In the genomic region with DNA sequence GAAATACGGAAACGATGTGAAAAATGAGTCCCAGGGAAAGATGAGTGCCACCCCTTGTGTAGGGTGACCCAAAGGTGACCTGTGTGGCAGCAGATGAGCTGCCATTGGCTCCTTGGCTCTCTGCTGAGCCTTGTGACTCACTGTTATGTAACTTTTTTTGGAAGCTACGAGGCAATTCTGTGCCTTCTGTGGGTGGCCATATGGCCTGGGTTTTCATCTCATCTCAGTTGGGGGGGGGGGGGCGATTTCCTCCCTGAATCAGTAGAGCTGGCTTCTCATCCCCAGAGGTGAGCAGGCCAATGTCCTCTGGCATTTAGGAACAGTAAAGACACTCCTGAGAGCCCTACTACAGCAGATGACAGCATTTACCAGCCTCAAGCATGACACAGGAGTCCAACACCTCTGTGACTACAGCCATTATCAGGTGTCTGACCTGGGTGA, we compare ENCODE assay signal across 15 mouse cellular contexts. TPM values are rescaled to one million over a fixed set of nuclear protein-coding genes. Genes with fewer than 3 reads are reported as not detected.
DNase-seq lines count a peak whose midpoint lies in the region; ATAC-seq and TF ChIP-seq lines count a peak whose summit lies in the region.
"Had no signal": no experiment of that assay in that cellular context is flagged by ENCODE, and none has a peak within 500 bp of the region (broad histone marks: within the 10 kb centered on the region; RNA-seq: fewer than 3 reads in every experiment).

No protein-coding gene starts in this region.

- H3K36me3 ChIP-seq in C2C12 (ENCODE audit: control insufficient read depth, insufficient read depth) = peaks cover 5% of the 10 kb centered on the region
- H3K36me3 ChIP-seq in heart, embryonic 11.5 days (ENCODE audit: control insufficient read depth, insufficient read depth, low read length) = no peaks in the 10 kb centered on the region
- H3K36me3 ChIP-seq in stomach, postnatal 0 days (ENCODE audit: control insufficient read depth, insufficient read depth, low read length) = no peaks in the 10 kb centered on the region
- H3K36me3 ChIP-seq: liver, embryonic 13.5 days had no signal

- H3K27me3 ChIP-seq in C2C12 (ENCODE audit: control insufficient read depth, insufficient read depth, insufficient read length) = no peaks in the 10 kb centered on the region
- no peaks in the 10 kb centered on the region for H3K27me3 ChIP-seq in cerebellum, adult 2 months (ENCODE audit: control insufficient read depth, insufficient read depth, low read length)
- no peaks in the 10 kb centered on the region for H3K27me3 ChIP-seq in heart, embryonic 11.5 days (ENCODE audit: control insufficient read depth, insufficient read depth, low read length)
- H3K27me3 ChIP-seq in stomach, postnatal 0 days (ENCODE audit: control insufficient read depth, insufficient read depth, low read length) = no peaks in the 10 kb centered on the region
- H3K27me3 ChIP-seq: liver, embryonic 13.5 days had no signal

- H3K4me3 ChIP-seq in left cerebral cortex, adult 2 months = no peak overlapping the region
- no peak overlapping the region for H3K4me3 ChIP-seq in C2C12 (ENCODE audit: insufficient read depth, poor library complexity, severe bottlenecking)
- H3K4me3 ChIP-seq in cerebellum, adult 2 months (replicated peaks; ENCODE audit: insufficient read depth, low read depth, low read length) = no peak overlapping the region
- H3K4me3 ChIP-seq in heart, embryonic 11.5 days (ENCODE audit: low read depth, low read length) = no peak overlapping the region
- H3K4me3 ChIP-seq in stomach, postnatal 0 days (ENCODE audit: low read depth, low read length) = no peak overlapping the region
- H3K4me3 ChIP-seq: heart, adult 2 months; liver, embryonic 13.5 days had no signal

- peaks cover 21% of the 10 kb centered on the region for H3K79me3 ChIP-seq in C2C12 (ENCODE audit: low read depth)

- no peak overlapping the region for H3K9ac ChIP-seq in heart, embryonic 11.5 days (ENCODE audit: low read depth, low read length)
- no peak overlapping the region for H3K9ac ChIP-seq in stomach, postnatal 0 days (ENCODE audit: low read length)
- H3K9ac ChIP-seq: hindbrain, embryonic 14.5 days; liver, embryonic 13.5 days had no signal

- no peaks in the 10 kb centered on the region for H3K9me3 ChIP-seq in heart, embryonic 11.5 days (replicated peaks; ENCODE audit: control insufficient read depth, low read length)
- no peaks in the 10 kb centered on the region for H3K9me3 ChIP-seq in stomach, postnatal 0 days (ENCODE audit: control insufficient read depth, low read length)
- H3K9me3 ChIP-seq: liver, embryonic 13.5 days had no signal

- TF ChIP-seq EP300 in stomach, postnatal 0 days (optimal IDR thresholded peaks at IDR 0.05) = no peak

- peak; percentile 37; the same call in 1 of the 2 replicates for ATAC-seq in granulocyte monocyte progenitor cell, adult 5-6 weeks (replicated peaks; ENCODE audit: poor library complexity, severe bottlenecking)
- ATAC-seq in heart, embryonic 11.5 days (replicated peaks; ENCODE audit: insufficient number of reproducible peaks, low FRiP score, low TSS enrichment) = no peak
- ATAC-seq in stomach, postnatal 0 days (ENCODE audit: low FRiP score, low TSS enrichment) = no peak
- ATAC-seq: intestine, embryonic 16.5 days had no signal

- H3K4me2 ChIP-seq in heart, embryonic 11.5 days = no peak overlapping the region
- H3K4me2 ChIP-seq in stomach, postnatal 0 days (replicated peaks; ENCODE audit: low read depth) = no peak overlapping the region
- H3K4me2 ChIP-seq: hindbrain, embryonic 14.5 days; liver, embryonic 13.5 days had no signal

- no peak for TF ChIP-seq CTCF in left cerebral cortex, adult 2 months (IDR thresholded peaks at IDR 0.05)
- no peak for TF ChIP-seq CTCF in C2C12 (IDR thresholded peaks at IDR 0.05; ENCODE audit: control insufficient read depth, insufficient read depth, insufficient read length)
- TF ChIP-seq CTCF in cerebellum, adult 2 months (IDR thresholded peaks at IDR 0.05; ENCODE audit: borderline replicate concordance, insufficient read depth, low read depth, low read length) = no peak
- no peak for TF ChIP-seq CTCF in stomach, postnatal 0 days (IDR thresholded peaks at IDR 0.05; ENCODE audit: low read depth)

- TF ChIP-seq POLR2A in cerebellum, adult 2 months (IDR thresholded peaks at IDR 0.05; ENCODE audit: borderline replicate concordance, insufficient read depth, low read length) = peak; percentile 26; the same call in 1 of the 2 replicates

- H3K79me2 ChIP-seq in C2C12 (ENCODE audit: control insufficient read depth, insufficient read depth) = peaks cover 53% of the 10 kb centered on the region

- peaks cover 32% of the 10 kb centered on the region for H3K4me1 ChIP-seq in cerebellum, adult 2 months (ENCODE audit: control insufficient read depth, insufficient read depth, low read length)
- H3K4me1 ChIP-seq in heart, embryonic 11.5 days (ENCODE audit: control insufficient read depth, insufficient read depth, low read length) = peaks cover 8% of the 10 kb centered on the region
- no peaks in the 10 kb centered on the region for H3K4me1 ChIP-seq in stomach, postnatal 0 days (replicated peaks; ENCODE audit: control insufficient read depth, insufficient read depth)

- no peak for DNase-seq in left cerebral cortex, adult 2 months (ENCODE audit: extremely low spot score in 1 of 2, low spot score in 2 of 2)
- no peak for DNase-seq in left cerebral cortex, adult 18-20 months (ENCODE audit: low spot score in 2 of 2)
- DNase-seq in cerebellum, adult 2 months = peak; percentile 82 to 96
- DNase-seq in ovary, postnatal 36 days (ENCODE audit: low spot score) = no peak
- no peak for DNase-seq in stomach, postnatal 0 days (ENCODE audit: low spot score)
- DNase-seq: adrenal gland, postnatal 25 days; heart, adult 2 months; liver, embryonic 13.5 days; thymus, adult 18-20 months had no signal

- no peak overlapping the region for H3ac ChIP-seq in C2C12 (ENCODE audit: control insufficient read depth, insufficient read length, low read depth)

- intact Hi-C loops in left cerebral cortex, adult 2 months (cut with DNase I) = no loop called here

- peak overlapping the region; percentile 81 for H3K27ac ChIP-seq in left cerebral cortex, adult 2 months
- peak overlapping the region; percentile 90 for H3K27ac ChIP-seq in cerebellum, adult 2 months (ENCODE audit: insufficient read depth, low read length)
- H3K27ac ChIP-seq in heart, embryonic 11.5 days (ENCODE audit: low read depth, low read length) = no peak overlapping the region
- H3K27ac ChIP-seq in stomach, postnatal 0 days (replicated peaks) = no peak overlapping the region
- H3K27ac ChIP-seq: heart, adult 2 months; hindbrain, embryonic 14.5 days; kidney, postnatal 0 days; liver, embryonic 13.5 days had no signal

- 7% methylated on average over 4 of the region's 4 CpGs for WGBS in cerebellum, adult 2 months
- 73% methylated on average over 4 of the region's 4 CpGs for WGBS in heart, embryonic 11.5 days (ENCODE audit: insufficient replicate concordance)
- WGBS in stomach, postnatal 0 days = 71% methylated on average over 4 of the region's 4 CpGs

TF ChIP-seq in C2C12, 6 proteins besides CTCF, POLR2A, EP300 and RAD21:
- TF ChIP-seq MYOD1 (IDR thresholded peaks at IDR 0.05; ENCODE audit: control insufficient read depth, insufficient read length, low read depth) (peak; percentile 22), USF1 (IDR thresholded peaks at IDR 0.05; ENCODE audit: low read depth) (no peak), MAX (IDR thresholded peaks at IDR 0.05) (no peak)

RNA-seq across cellular contexts. Expression of a gene that starts 19.2 kb away (rescaled TPM):
- total RNA-seq in left cerebral cortex, adult 2 months (2021) = 100 to 1,000 TPM; 118 to 134 TPM
- 100 to 1,000 TPM; 116 to 128 TPM for total RNA-seq in left cerebral cortex, adult 18-20 months (2021)
- 10.3 TPM for polyA plus RNA-seq in C2C12 (2012; fragmentation: generic; extraction: Trizol)
- polyA plus RNA-seq in cerebellum, adult 2 months (2012; rRNA removed) = 47.5 and 53.1 TPM in 2 replicates
- 13.2 and 13.9 TPM in 2 replicates for total RNA-seq in granulocyte monocyte progenitor cell, adult 5-6 weeks (2014; fragmentation: Nextera tagmentation)
- total RNA-seq in granulocyte monocyte progenitor cell, adult 5-6 weeks (2017) = 7.5 and 7.8 TPM in 2 replicates
- 1.4 and 1.5 TPM in 2 replicates for polyA plus RNA-seq in heart, embryonic 11.5 days (2014; fragmentation: Nextera tagmentation; extraction: Ambion mirVana)
- polyA plus RNA-seq in stomach, postnatal 0 days (2015; fragmentation: Nextera tagmentation; extraction: Ambion mirVana) = 0.57 and 1.1 TPM in 2 replicates

Comparison
In these comparisons a context has a peak if more than half of its experiments do, and no peak if none do; other contexts are left out.
1. DNase-seq: peak in cerebellum, adult 2 months (2 of 2); none in left cerebral cortex, adult 2 months (0 of 2), left cerebral cortex, adult 18-20 months (0 of 2), ovary, postnatal 36 days (single experiment) and stomach, postnatal 0 days (single experiment).
2. H3K27ac ChIP-seq: peak in left cerebral cortex, adult 2 months (single experiment) and cerebellum, adult 2 months (single experiment); none in heart, embryonic 11.5 days (single experiment) and stomach, postnatal 0 days (single experiment).